Mouse (Mus musculus) erythroblast, embryonic 14.5 days (primary cell): ENCODE results near the gene Ephb3.

Experiments
- GATA1 ChIP-seq: IDR thresholded peaks from 2 replicates; pipeline ENCODE4 v1.6.1; 2012; ENCODE audit warnings: low read length, inconsistent platforms, mixed read lengths
- TAL1 ChIP-seq: IDR thresholded peaks from 3 replicates; pipeline ENCODE4 v1.6.1; 2012; ENCODE audit warnings: low read length, inconsistent platforms, mixed read lengths

GRCm38 (mm10) chr16:21204367-21205092, at the start of gene Ephb3:
- no peak for TF ChIP-seq GATA1
- TF ChIP-seq TAL1 = no peak
